Mouse (Mus musculus): ENCODE results near the gene Ugt1a9. TPM values are rescaled to one million over a fixed set of nuclear protein-coding genes. Genes with fewer than 3 reads are reported as not detected.
"Not testable (repeated sequence)": the region's sequence is repeated elsewhere in the genome, so short reads cannot be mapped to it uniquely, and the experiment has no call there.

Ugt1a9 gene
- polyA plus RNA-seq, 1 experiment from 2014 or later = not detected

DNA sequence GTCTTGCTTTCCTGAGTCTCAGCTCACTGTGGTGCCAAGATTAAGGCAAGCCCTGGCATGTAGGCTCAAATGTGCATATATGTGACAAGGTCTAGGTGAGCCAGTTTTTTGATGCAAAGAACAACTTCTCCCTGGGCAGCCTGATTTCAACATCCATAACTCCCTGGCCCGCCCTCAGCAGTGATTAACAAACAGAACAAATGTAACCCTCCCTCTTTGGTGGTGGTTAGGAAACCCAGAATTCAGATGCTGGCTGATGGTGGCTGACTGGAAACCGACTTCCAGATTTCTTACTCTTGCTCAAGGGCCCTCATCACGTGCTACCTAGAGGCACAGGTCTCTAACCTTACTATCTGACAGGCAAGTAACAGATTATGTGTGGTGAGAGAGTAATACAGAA lies 32.4 kb downstream of the Ugt1a9 start, which contains the start of gene Ugt1a6b:
Gene Ugt1a6b (plus strand): TSS at position 234 of the 400 bp plus-strand sequence.
- not testable (repeated sequence) for H3K4me1 ChIP-seq (replicated peaks; ENCODE audit: control insufficient read depth, insufficient read depth, low read length); H3K4me2 ChIP-seq (ENCODE audit: low read depth, low read length); H3K36me3 ChIP-seq (ENCODE audit: control insufficient read depth, insufficient read depth, low read length); H3K9ac ChIP-seq (ENCODE audit: low read length); H3K27ac ChIP-seq (ENCODE audit: low read length); H3K4me3 ChIP-seq (ENCODE audit: low read length); H3K9me3 ChIP-seq (ENCODE audit: control insufficient read depth, low read length); H3K27me3 ChIP-seq (ENCODE audit: control insufficient read depth, insufficient read depth, low read depth, low read length)
- WGBS = 33% methylated on average over 2 of the region's 3 CpGs
- ATAC-seq (ENCODE audit: low read depth) = peak; percentile 51

GRCm38 (mm10) chr1:88103697-88104468 lies 33.3 kb downstream of the Ugt1a9 start:
- 63% methylated on average over 4 of the region's 5 CpGs for WGBS
- not testable (repeated sequence) for H3K4me3 ChIP-seq (ENCODE audit: low read length); H3K4me2 ChIP-seq (ENCODE audit: low read depth, low read length); H3K9ac ChIP-seq (ENCODE audit: low read length); H3K9me3 ChIP-seq (ENCODE audit: control insufficient read depth, low read length); H3K36me3 ChIP-seq (ENCODE audit: control insufficient read depth, insufficient read depth, low read length); H3K27ac ChIP-seq (ENCODE audit: low read length); H3K27me3 ChIP-seq (ENCODE audit: control insufficient read depth, insufficient read depth, low read depth, low read length); H3K4me1 ChIP-seq (replicated peaks; ENCODE audit: control insufficient read depth, insufficient read depth, low read length)
- ATAC-seq (ENCODE audit: low read depth) = peak; percentile 68

- Histone ChIP-seq H3K27me3 (ENCODE audit: control insufficient read depth, insufficient read depth, low read depth, low read length) (no peaks in the 10 kb centered on the region), H3K9me3 (ENCODE audit: control insufficient read depth, low read length) (no peaks in the 10 kb centered on the region), H3K27ac (ENCODE audit: low read length) (no peak overlapping the region), H3K4me1 (replicated peaks; ENCODE audit: control insufficient read depth, insufficient read depth, low read length) (no peaks in the 10 kb centered on the region), H3K4me2 (ENCODE audit: low read depth, low read length) (no peak overlapping the region), H3K36me3 (ENCODE audit: control insufficient read depth, insufficient read depth, low read length) (no peaks in the 10 kb centered on the region), H3K9ac (ENCODE audit: low read length) (no peak overlapping the region), H3K4me3 (ENCODE audit: low read length) (no peak overlapping the region)
- ATAC-seq (ENCODE audit: low read depth) = no peak
- 77% methylated on average over 1 of the region's 1 CpGs for WGBS
Measured at GRCm38 (mm10) chr1:88104667-88105430, 34.2 kb downstream of the Ugt1a9 start.

GRCm38 (mm10) chr1:88105656-88106055 lies 35.1 kb downstream of the Ugt1a9 start:
- H3K27ac ChIP-seq (ENCODE audit: low read length) = no peak overlapping the region
- no peak overlapping the region for H3K4me3 ChIP-seq (ENCODE audit: low read length)
- no peak for ATAC-seq (ENCODE audit: low read depth)
- H3K9me3 ChIP-seq (ENCODE audit: control insufficient read depth, low read length) = no peaks in the 10 kb centered on the region
- no peaks in the 10 kb centered on the region for H3K27me3 ChIP-seq (ENCODE audit: control insufficient read depth, insufficient read depth, low read depth, low read length)
- WGBS = 48% methylated on average over 2 of the region's 2 CpGs
- H3K9ac ChIP-seq (ENCODE audit: low read length) = no peak overlapping the region
- H3K4me1 ChIP-seq (replicated peaks; ENCODE audit: control insufficient read depth, insufficient read depth, low read length) = no peaks in the 10 kb centered on the region
- H3K4me2 ChIP-seq (ENCODE audit: low read depth, low read length) = no peak overlapping the region
- H3K36me3 ChIP-seq (ENCODE audit: control insufficient read depth, insufficient read depth, low read length) = no peaks in the 10 kb centered on the region

DNA sequence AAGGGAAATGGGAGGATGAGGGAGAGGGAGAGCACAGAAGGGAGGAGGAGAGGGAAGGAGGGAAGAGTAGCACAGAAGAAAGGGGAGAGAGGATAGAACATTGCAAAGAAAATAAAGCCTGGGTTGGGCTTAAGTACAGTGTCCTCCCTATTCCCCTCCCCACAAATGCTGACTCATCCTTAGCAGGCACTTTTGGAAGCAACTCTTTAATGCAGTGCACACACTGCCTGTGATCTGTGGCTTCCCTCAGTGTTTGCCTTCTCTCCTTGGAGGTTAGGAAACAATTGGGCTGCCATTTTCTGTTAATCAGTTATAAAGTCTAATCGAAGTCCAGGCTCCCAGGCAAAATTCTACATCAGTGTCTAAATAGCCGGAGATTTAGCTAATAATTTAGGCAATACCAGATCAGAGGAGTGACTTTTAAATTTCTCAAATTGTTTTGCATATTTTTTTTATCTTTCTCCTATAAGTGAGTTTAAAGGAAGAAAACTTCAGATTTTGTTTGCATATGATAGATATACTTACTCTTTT lies 38.5 kb downstream of the Ugt1a9 start:
- not testable (repeated sequence) for H3K4me3 ChIP-seq (ENCODE audit: low read length); H3K27me3 ChIP-seq (ENCODE audit: control insufficient read depth, insufficient read depth, low read depth, low read length); H3K4me2 ChIP-seq (ENCODE audit: low read depth, low read length); H3K9ac ChIP-seq (ENCODE audit: low read length); H3K4me1 ChIP-seq (replicated peaks; ENCODE audit: control insufficient read depth, insufficient read depth, low read length); H3K36me3 ChIP-seq (ENCODE audit: control insufficient read depth, insufficient read depth, low read length); H3K9me3 ChIP-seq (ENCODE audit: control insufficient read depth, low read length); H3K27ac ChIP-seq (ENCODE audit: low read length)
- ATAC-seq (ENCODE audit: low read depth) = peak; percentile 56
- WGBS = 59% methylated on average over 2 of the region's 2 CpGs

GRCm38 (mm10) chr1:88109604-88110003 lies 39.0 kb downstream of the Ugt1a9 start:
- H3K4me2 ChIP-seq (ENCODE audit: low read depth, low read length); H3K4me3 ChIP-seq (ENCODE audit: low read length); H3K27ac ChIP-seq (ENCODE audit: low read length); ATAC-seq (ENCODE audit: low read depth); H3K9me3 ChIP-seq (ENCODE audit: control insufficient read depth, low read length); H3K4me1 ChIP-seq (replicated peaks; ENCODE audit: control insufficient read depth, insufficient read depth, low read length); H3K27me3 ChIP-seq (ENCODE audit: control insufficient read depth, insufficient read depth, low read depth, low read length); H3K9ac ChIP-seq (ENCODE audit: low read length); H3K36me3 ChIP-seq (ENCODE audit: control insufficient read depth, insufficient read depth, low read length): not testable (repeated sequence)
- WGBS = 50% methylated on average over 2 of the region's 2 CpGs

DNA sequence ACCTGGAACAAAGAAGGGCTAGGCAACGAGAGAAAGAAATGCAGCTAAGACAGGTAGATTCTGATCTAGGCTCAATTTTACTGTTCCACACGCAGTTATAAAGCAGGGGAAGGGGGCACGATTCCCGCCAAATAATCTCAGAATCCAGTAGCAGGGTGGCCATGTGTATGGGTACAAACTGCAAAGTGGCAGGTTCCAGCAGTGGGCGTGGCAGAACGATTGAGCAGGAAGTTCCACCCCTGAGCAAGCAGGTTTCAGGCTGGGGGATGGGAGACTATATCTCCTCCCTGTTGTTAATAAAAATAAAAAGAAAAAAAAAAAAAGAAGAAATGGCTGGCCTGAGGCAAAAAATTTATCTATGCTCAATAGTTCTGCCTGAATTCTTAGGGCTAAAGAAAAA lies 42.2 kb downstream of the Ugt1a9 start:
- not testable (repeated sequence) for H3K27me3 ChIP-seq (ENCODE audit: control insufficient read depth, insufficient read depth, low read depth, low read length); H3K9ac ChIP-seq (ENCODE audit: low read length); ATAC-seq (ENCODE audit: low read depth); H3K4me3 ChIP-seq (ENCODE audit: low read length); H3K4me1 ChIP-seq (replicated peaks; ENCODE audit: control insufficient read depth, insufficient read depth, low read length); H3K9me3 ChIP-seq (ENCODE audit: control insufficient read depth, low read length); H3K36me3 ChIP-seq (ENCODE audit: control insufficient read depth, insufficient read depth, low read length); H3K27ac ChIP-seq (ENCODE audit: low read length); H3K4me2 ChIP-seq (ENCODE audit: low read depth, low read length)
- WGBS = 91% methylated on average over 6 of the region's 6 CpGs

DNA sequence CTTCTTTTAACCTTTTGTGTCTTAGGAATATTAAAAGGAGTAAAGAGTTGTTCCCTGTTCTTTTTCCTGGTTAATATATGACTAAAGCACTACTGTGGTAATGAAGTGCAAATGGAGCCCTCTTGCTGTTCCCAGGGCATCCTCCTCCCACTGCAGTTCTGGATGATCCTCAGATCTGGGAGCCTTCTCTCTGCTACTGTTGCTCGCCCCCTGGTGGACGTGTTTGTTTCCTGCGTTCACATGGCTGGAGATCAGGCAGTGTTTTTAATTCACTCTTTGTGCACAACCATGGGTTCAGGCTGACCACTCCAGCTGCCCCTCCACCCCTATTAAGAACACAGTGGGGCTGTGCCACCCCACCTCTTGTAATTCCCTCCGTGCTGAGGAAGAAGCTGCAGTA lies 50.0 kb downstream of the Ugt1a9 start:
- 14% methylated on average over 3 of the region's 4 CpGs for WGBS
- not testable (repeated sequence) for H3K27ac ChIP-seq (ENCODE audit: low read length); H3K9me3 ChIP-seq (ENCODE audit: control insufficient read depth, low read length); H3K4me1 ChIP-seq (replicated peaks; ENCODE audit: control insufficient read depth, insufficient read depth, low read length); H3K4me3 ChIP-seq (ENCODE audit: low read length); H3K27me3 ChIP-seq (ENCODE audit: control insufficient read depth, insufficient read depth, low read depth, low read length); H3K4me2 ChIP-seq (ENCODE audit: low read depth, low read length); H3K36me3 ChIP-seq (ENCODE audit: control insufficient read depth, insufficient read depth, low read length); H3K9ac ChIP-seq (ENCODE audit: low read length)
- peak; percentile 52; the same call in 1 of the 2 replicates for ATAC-seq (ENCODE audit: low read depth)

DNA sequence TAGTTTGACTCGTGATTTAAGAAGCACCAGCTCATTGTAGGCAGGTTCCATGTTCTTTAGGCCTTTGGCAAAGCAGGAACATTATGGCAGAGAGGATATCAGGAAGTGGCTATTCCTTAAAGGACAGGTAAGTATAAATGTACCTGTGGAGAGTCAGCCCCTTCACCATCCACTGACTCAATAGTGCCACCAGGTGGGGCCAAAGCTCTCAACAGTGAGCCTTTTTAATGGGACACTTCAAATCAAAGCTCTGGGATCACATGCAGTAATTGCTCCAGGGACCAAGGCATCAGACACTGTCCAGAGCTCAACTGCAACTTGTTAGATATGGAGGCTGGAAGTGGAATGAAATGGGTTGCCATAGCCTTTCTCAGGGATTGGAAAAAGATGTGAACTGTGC lies 50.9 kb downstream of the Ugt1a9 start:
- WGBS = no CpG with 5 or more reads among the region's 1 CpGs

More for the DNA sequence above, 50.9 kb downstream of the Ugt1a9 start:
- not testable (repeated sequence) for ATAC-seq (ENCODE audit: low read depth); H3K9ac ChIP-seq (ENCODE audit: low read length); H3K4me3 ChIP-seq (ENCODE audit: low read length); H3K27ac ChIP-seq (ENCODE audit: low read length); H3K9me3 ChIP-seq (ENCODE audit: control insufficient read depth, low read length); H3K4me2 ChIP-seq (ENCODE audit: low read depth, low read length); H3K4me1 ChIP-seq (replicated peaks; ENCODE audit: control insufficient read depth, insufficient read depth, low read length); H3K27me3 ChIP-seq (ENCODE audit: control insufficient read depth, insufficient read depth, low read depth, low read length); H3K36me3 ChIP-seq (ENCODE audit: control insufficient read depth, insufficient read depth, low read length)
